Mouse (Mus musculus) CD4-positive, CD25-positive, alpha-beta regulatory T cell, adult 9 weeks (primary cell): ENCODE results near the gene Zc3h7a. TPM values are rescaled to one million over a fixed set of nuclear protein-coding genes. Genes with fewer than 3 reads are reported as not detected.

ENCODE experiments used
- polyA plus RNA-seq: library from polyadenylated mRNA; unstranded; fragments of 100-300 nt; shearing (Covaris generic); gene quantifications from one replicate; pipeline ENCODE4 v1.2.1, GENCODE M21; 2017

The Zc3h7a gene
- 364 TPM for polyA plus RNA-seq

GRCm38 (mm10) chr16:11176208-11176883 is at the start of gene Zc3h7a:
Gene Zc3h7a, minus strand, starts transcription at chr16:11176393.

GRCm38 (mm10) chr16:11202571-11203554 is 26.7 kb upstream of the Zc3h7a start, which contains the start of gene Rsl1d1:
Gene Rsl1d1, minus strand, starts transcription at chr16:11203331.

GRCm38 (mm10) chr16:11134348-11135344 is 41.5 kb downstream of the Zc3h7a start, which contains the start of gene Txndc11:
Gene Txndc11, minus strand, starts transcription at chr16:11134650.

Other genes starting within 250 kb of the Zc3h7a start
- gene Snn, start 115.4 kb downstream of the Zc3h7a start, polyA plus RNA-seq, result 2.4 TPM
- gene Litaf, start 110.2 kb downstream of the Zc3h7a start, polyA plus RNA-seq, result 32.9 TPM
- gene Txndc11, start 41.7 kb downstream of the Zc3h7a start, polyA plus RNA-seq, result 7.6 TPM
- 193 TPM for gene Rsl1d1, start 26.9 kb upstream of the Zc3h7a start, polyA plus RNA-seq
- 17.1 TPM for gene Gspt1, start 77.9 kb upstream of the Zc3h7a start, polyA plus RNA-seq
- gene Tnfrsf17, start 137.4 kb upstream of the Zc3h7a start, polyA plus RNA-seq, result not detected
- gene Snx29, start 146.5 kb upstream of the Zc3h7a start, polyA plus RNA-seq, result 16.1 TPM